Mouse (Mus musculus) telencephalon, adult 2 months (tissue): Measurements from ENCODE around the gene Galnt11.
"Not testable (repeated sequence)": the region's sequence is repeated elsewhere in the genome, so short reads cannot be mapped to it uniquely, and the experiment has no call there.

Source experiments
- DNase-seq: peaks from one replicate; pipeline ENCODE4 v3.0.0-alpha.2; 2011; ENCODE audit warnings: low read depth, low spot score

The Galnt11 gene

DNA sequence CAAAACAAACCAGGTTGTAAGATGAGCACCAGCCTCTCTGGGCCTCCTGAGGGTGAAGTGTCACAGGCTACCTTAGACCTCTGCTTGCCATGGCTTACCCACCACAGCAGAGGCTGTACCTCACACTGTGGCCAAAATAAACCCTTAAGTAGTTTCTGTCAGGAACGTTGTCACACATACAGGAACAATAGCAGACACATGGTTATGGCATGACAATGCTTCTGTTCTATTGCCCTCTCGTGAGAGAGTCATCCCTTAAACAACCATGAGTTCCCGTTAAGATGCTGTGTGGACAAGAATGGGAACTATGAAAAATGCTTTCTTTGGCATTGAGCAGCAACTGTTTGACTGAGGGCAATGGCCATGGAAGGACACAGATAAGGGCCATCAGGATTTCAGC is at the start of gene Galnt11:
TSS of gene Galnt11 (plus strand) at position 301 of the 400 bp plus-strand sequence.
- DNase-seq: no peak

DNA sequence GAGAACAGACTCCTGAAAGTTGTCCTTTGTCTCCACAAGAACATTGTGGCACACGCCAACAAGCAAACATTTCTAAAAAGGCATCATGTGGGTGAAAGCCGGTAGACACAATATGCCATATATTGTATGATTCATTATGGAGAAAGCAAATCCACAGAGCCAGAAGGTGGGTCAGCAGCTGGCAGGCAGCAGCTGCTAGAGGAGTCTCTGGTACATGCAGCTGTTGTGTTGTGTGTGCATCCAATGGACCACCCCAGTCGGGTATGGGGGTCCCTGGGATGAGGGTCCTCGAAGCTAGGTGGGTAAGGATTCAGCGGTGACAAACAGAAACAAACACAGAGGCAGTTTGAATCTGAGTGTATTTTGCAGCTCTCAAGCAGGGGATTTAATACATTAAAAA is 43.8 kb upstream of the Galnt11 start:
- not testable (repeated sequence) for DNase-seq

DNA sequence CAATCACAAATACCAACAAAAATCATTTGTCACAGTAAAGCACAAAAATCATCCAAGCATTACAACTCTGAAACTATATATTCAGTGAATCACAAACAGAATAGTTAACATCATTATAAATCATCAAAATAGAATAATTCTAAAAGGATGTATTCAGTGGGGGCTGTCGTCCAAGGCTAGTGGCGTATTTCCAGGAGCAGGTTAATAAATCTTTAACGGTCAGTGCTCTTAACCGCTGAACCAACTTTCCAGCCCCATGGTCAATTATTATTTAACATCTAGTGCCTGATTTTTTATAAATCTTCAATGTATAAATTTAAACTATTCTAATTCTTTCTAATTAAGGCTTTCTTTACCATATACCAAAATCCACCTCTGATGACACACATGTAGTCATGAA is 43.2 kb upstream of the Galnt11 start:
- not testable (repeated sequence) for DNase-seq

DNA sequence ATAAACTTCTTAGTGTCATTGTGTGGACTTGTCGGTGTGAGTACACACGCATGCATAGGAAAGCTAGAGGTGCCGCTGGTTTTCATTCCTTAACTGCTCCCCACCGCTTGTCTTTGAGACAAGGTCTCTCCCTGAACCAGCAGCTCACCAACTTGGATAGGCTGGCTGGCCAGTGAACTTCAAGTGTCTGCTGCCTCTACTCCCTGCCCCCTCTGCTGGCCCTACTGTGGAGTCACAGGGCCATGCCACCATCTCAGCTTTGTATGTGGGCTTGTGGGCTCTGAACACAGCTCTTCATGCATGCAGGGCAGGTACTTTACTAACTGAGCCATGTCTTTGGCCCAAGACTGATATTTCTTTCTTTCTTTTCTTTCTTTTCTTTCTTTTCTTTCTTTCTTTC is 42.4 kb upstream of the Galnt11 start:
- no peak for DNase-seq

DNA sequence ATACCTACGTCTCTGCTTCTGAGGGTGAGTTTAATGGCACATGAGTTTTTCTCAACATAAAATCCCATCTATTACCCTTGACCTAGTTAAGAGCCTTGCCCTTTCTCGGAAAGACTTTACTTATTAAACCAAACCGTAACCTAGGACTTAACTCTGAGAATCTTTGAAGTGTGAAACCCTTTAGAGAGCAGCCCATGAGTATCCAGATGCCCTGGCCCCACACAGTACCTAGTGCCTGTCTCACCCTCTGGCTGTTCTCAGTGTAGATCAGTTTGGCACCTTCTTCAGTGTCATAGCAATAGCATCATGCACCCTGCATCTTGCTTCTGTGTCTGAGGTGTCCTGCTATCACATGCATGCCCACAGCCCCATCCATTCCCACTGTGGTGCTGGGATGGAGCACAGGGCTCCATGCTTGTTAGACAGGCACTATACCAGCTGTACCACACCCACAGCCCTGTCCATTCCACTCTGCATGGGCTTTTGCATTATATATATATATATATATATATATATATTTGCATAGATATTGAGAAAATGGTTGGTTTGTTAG is 41.7 kb upstream of the Galnt11 start:
- no peak for DNase-seq

DNA sequence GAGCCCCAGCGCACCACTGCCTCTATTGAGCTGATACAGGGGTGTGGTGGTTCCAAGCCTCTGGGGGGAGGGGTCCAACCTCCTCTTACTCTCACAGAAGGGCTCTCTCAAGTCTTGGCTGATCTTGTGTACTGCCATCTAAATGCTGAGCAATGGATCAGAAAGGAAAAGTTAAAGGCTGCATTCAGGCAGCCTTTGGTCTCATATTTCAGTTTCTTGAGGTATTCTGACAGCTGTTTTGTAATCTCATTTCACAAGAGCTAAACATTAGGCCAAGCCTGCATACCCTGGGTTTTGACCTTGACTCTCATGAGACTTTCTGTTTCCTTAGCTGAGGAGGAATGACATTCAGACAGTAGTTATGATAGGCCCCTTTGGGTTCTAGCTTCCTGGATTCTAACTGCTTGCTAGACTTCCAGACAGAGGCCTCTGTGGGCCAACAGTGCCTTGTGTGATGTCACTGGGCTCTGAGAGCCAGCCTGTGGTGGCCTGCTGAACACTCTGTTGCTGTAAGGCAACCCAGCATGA is 40.6 kb upstream of the Galnt11 start, which contains the start of gene Galntl5:
TSS of gene Galntl5 (plus strand) at position 457 of the 528 bp plus-strand sequence.
- no peak for DNase-seq

DNA sequence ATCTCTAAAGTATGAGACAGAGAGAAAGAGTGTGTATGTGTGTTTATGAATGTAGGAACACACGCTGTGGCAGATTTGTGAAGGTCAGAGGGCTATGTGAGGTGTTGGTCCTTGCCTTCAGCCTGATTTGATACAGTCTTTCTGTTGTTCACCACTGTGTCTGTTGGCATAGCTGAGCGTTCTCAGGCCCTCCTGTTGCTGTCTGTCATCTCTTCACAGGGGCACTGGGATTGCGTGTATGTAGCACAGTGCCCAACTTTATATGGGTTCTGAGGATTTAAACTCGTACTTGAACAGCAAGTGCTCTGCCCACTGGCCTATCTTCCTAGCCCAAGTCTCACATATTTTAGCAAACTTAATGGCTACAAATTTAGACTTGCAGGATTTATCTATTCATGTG is 38.1 kb upstream of the Galnt11 start:
- DNase-seq: no peak

DNA sequence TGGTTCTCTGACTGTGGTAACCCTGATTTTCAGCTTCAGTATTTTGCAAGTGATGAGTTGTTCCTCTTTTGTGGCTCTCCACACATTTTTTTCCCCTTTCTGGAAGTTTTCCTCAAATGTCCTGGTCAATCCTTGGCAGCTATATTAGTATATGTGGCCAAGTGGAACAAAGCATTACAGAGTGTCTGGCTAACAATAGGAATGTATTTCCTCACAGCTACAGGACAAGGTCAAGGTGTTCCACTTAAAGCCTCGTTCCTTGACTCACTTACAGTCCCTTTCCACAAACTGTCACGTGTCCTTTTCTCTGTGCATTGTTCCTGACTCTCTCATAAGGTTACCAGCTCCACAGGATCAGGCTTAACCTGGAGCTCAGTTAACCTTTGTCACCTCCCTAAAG is 37.1 kb upstream of the Galnt11 start:
- DNase-seq: no peak

DNA sequence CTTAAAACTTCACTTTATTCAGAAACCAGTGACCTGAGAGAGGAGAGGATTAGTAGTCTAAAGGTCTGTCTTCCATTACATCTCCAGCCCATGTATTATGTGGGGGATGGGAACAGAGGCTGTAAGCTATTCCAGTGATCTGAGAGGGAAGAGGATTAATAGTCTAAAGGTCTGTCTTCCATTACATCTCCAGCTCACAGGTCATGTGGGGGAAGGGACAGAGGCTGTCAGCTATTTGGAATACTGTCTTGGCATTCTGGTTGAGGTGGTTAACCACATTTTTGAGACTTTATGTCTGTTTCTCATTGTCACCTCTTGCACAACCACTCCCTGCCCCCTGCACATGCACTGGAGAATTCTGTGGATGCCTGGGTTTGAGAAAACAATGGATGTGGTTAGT is 34.0 kb upstream of the Galnt11 start:
- DNase-seq: no peak

DNA sequence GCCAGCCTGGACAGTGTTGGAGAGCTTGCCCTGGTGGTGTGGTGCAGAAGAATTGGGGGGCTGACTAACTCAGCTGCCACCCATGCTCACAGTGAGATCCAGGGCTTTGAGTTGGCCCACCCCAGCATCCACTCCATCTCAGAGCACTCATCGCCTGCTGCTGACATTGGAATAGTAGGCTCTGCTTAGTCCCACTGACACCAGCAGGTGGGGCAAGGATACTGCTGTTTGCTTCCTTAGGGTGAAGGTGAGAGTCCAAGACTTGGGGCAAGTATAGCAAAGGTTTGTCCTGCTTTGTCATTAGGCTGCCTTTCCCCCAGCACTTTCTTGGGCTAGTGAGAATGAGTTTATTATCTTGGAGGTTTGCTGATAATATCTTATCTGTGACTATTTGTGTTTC is 32.9 kb upstream of the Galnt11 start:
- no peak for DNase-seq

DNA sequence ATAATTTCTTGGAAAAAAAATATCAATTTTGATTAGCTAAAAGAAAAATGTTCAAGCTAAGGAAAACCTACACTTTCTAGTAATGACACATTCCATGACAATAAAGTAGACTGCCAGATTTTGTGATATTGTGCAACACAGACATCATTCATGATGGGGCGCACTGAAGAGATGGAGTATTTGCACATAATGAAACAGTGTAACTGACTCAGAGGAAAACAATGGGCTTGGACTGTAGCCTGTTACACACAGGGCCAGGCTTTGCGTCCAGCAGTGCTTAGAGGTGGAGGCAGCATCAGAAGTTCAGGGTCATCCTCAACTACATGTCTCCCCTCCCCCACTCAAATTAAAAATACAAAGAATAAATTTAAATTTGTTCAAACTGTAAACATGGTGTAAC is 31.2 kb upstream of the Galnt11 start:
- DNase-seq: no peak

DNA sequence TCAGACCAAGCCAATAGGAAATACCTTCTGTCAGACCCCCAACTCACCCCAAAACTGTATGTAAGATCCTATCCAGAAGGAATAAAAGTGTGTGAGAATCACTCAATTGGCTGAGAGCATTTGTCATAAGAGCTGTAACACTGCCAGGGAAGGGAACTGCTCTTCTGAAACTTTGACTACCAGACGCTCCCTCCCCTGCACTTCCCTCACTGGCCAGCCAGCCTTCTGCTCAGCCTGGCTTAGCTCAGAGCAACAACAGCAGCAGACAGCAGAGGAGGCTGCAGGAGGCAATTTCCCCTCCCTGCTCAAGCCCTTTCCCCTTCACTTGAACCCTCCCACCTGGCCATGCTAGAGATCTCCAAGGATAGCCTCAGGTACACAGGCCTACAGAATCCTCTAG is 9.8 kb upstream of the Galnt11 start:
- DNase-seq: peak; percentile 38

DNA sequence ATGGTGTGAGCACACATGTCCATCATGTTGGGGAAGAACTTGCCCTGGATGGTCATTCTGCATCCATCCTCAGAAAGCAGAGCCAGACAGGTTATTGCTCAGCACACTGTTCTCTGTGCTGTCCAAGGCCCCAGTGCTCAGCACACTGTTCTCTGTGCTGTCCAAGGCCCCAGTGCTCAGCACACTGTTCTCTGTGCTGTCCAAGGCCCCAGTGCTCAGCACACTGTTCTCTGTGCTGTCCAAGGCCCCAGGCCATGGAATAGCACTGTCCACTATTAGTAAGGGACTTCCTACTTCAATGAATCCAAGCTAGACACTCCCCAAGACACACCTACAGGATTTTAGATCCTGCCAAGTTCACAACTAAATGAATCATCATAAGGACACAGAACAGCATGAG is 8.5 kb upstream of the Galnt11 start:
- peak; percentile 8 for DNase-seq

DNA sequence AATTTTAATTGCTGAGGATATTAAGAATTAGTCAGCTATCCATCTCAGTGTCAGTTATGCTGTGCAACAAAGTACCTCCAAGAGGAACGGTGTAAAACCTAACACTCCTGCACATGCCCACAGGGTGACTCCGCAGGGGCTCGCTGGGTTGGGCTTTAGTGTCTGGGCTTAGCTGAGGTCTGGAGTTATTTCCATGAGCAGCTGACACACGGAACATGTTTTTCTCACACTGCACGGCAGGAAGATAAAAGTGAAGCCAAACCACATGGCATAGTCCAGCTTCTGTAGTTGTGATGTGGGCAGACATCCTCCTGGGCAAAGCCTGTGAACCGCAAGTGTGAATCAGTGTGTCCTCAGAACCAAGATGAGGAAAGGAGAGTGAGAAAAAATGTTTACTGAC is 6.7 kb upstream of the Galnt11 start:
- peak; percentile 11 for DNase-seq

DNA sequence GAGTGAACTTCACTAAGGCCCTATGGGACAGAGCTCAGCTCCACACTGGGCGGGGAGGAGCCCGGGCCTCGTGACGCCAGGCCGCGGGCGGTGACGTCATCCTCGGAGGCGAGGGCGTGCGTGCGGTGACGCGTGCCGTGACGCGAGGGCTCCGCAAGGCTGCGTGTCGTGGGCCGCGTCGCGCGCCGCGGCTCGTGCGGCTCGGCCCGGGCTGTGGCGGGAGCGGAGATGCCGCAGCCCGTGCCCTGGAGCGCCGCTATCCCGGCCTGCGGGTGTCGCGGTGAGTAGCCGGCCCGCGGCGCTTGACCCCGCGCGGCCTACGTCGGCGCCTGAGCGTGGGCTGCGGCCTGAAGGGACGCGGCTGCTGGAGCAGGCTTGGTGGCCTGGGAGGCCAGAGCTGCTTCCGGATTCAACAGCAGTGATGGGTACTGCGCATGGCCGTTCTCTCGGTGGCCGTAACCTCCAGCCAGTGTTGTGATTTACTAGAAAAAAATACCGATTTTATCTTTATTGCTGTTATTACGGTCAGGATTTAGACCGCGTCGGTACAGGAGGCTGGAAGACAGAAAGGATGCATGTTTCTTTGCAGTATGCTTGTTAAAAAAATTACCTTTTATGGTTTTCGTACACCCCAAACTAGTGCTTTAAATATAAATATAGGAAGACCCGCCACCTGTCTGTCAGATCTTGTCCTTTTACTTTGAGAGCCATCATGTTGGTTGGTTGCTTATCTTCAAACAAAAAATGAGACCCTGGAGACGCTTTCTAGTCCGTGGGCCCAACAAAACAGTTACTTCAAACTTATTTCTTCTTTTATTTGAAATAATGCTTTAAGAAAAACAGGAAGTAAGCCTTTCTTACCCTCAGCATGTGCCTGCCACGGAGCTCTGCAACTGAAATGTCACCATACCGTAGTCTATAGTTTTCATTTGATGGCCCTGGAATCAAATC is 1.3 kb downstream of the Galnt11 start, which contains the start of gene E130116L18Rik:
TSS of gene E130116L18Rik (minus strand) at position 402 of the 951 bp plus-strand sequence.
- DNase-seq: peak; percentile 62

DNA sequence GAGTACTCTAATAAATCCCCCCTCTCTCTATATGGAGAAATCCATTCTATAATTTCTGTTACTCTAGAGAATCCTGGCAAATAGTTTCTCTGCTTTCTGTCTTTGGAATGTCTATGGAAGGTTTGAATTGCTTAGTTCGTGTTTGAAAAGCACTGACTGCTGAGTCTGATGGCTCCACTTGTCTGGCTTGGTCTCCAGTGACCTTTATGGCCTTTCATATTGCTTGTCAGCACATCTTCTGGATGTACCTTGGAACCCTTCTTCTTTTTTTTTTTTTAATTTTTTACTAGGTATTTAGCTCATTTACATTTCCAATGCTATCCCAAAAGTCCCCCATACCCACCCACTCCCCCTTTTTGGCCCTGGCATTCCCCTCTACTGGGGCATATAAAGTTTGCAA is 2.7 kb downstream of the Galnt11 start:
- DNase-seq: not testable (repeated sequence)

DNA sequence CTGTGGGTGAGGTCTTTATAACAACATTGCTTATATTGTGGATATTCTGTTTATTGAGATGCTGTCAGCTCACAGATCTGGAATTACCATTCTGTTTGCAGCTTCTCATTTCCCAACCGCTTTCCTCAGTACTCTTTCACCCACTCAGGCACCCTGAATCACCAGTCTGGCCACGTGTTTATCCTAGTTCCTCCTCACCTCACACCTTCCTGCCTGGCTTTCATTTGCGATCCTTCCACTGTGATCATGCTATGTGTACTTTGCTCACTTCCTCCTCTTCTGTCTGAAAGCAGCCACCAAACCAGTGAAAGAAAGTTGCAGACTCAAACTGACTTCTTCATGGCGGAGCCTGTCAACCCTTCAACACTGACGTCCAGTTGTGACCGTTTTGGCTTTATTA is 21.4 kb downstream of the Galnt11 start:
- no peak for DNase-seq

DNA sequence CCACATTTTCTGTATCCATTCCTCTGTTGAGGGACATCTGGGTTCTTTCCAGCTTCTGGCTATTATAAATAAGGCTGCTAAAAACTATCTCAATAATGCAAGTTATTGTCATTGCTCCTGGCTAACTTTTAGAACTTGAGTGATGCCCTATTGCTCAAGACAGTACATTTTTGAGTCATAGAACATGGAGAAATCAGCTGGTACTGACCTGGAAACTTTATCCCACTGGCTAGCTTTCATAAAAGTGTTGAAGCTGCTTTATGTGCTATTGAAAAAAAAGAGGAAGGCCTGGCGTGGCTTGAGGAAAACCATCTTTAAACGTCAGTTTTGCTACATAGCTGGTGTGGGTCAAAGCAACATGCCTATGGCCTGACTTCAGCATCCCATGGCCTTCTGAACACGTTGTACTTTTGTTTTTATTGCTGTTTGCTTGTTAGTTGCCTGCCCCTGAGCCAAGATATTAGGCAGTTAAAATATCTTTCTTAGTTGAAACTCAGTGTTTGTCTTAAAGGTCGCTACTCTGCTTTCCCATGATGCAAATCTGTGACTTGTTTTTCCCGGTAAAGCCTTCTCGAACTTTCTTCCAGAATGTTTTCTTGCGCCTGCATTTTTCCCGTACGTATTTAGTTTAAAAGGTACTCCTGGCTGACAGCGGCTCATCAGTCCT is 24.2 kb downstream of the Galnt11 start:
- no peak for DNase-seq

DNA sequence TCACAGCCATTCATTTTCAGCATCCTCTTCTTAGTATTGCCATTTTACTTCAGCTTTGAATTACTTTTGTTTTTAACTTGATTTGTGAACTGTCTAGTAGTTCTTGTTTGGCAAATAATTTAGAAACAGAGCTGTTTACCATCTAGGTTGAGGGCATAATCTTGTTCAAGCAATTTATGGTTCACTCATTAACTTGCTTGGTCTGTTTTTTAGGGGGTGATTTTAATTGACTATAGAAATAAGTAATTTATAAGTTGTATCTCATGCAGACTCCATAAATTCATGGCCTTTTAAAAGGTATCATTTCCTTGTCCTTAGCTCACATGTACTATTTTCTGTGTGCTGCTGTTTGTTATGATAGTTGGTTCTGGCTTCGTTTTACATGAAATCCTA is 24.8 kb downstream of the Galnt11 start:
- DNase-seq: no peak

DNA sequence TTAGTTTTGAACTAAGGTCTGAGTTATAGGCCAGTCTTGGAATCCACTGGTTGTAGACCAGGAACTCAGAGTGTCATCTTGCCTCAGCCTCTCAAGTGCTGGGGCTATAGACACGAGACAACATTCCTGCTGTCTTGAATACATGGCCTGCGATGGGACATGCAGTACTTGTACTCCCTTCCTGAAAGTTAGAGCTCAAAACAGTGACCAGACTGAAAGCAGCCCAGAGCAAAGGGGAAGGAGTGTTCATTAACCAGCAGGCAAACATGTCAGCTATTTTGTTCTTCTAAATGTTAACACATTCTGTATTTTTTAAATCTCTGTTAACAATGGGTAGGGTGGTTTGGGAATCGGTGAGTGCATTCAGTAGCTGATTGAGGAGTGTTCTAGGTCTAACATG is 25.3 kb downstream of the Galnt11 start:
- DNase-seq: no peak

DNA sequence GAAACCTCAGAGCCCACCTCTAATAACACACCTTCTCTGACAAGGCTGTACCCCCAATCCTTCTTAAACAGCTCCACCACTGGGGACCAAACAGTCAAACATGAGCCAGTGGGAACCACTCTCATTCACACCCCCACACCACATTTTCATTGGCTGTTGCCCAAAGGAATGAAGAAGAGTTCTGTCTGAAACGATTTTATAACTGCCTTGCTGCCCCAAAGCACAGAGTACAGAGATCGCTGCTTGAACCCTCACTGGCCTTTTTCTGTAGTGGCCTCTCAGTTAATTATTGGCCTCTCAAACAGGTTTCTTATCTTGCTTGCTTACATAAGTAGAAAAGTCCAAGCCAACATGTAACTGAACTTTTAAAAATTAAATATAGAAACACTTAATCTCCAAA is 30.7 kb downstream of the Galnt11 start:
- DNase-seq: no peak

DNA sequence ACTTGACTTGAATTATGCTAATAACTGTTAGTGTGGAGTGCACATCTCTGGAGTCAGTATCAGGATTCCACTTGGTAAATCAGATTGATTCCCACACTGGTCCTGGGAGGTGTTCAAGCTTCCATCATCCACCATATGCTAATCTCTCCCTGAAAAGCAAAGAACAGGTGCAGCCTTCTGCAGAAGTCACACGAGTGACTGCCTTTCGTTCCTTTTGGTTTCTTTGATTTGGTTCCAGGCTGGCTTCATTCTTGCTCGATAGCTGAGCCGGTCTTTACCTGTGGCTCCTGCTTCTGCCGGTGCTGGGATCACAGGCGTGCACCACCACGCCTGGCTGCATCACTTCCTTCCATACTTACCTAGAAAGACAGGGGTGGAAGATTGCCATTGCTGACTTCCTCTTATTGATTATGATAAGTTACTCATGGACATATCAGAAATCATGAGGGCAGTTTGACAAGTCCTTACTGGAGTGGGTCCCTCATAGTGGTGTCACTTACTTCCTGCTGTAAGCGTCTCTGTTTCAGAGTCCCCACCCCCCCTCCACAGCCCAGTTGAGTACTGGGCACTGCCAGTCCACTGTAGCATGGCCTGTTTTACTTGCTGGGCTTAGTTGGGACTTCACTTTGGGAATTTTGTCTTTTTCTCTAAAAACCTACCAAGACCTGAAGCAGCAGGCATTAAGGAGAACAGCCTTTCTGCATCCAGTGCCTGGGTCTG is 31.3 kb downstream of the Galnt11 start:
- DNase-seq: no peak
